Mouse (Mus musculus) kidney, embryonic 16.5 days (tissue): ENCODE measurements around the gene D17H6S53E. TPM values are rescaled to one million over a fixed set of nuclear protein-coding genes. Genes with fewer than 3 reads are reported as not detected.
A peak's percentile ranks its signal among the peaks of the same experiment; 100 is the strongest.

Experiments used
- ATAC-seq: fragments of 200-750 bp; cut with Nextera tagmentation; 2 replicates; pipeline ENCODE4 v1.8.0; 2017; ENCODE audit warnings: moderate TSS enrichment; ENCODE audit not compliant: low FRiP score, low TSS enrichment
- H3K27ac ChIP-seq: fragments of 300-500 bp; sonication (generic); 2 replicates; pipeline ENCODE4 v1.5.1; 2014; ENCODE audit warnings: low read length
- H3K27me3 ChIP-seq: fragments of 300-500 bp; sonication (generic); 2 replicates; pipeline ENCODE4 v1.6.1; 2014; ENCODE audit warnings: low read length, control low read depth, mixed read lengths; ENCODE audit not compliant: insufficient read depth
- H3K36me3 ChIP-seq: fragments of 300-500 bp; sonication (generic); 2 replicates; pipeline ENCODE4 v1.6.1; 2014; ENCODE audit warnings: low read length, control low read depth, mixed read lengths; ENCODE audit not compliant: insufficient read depth
- H3K4me1 ChIP-seq: fragments of 300-500 bp; sonication (generic); 2 replicates; pipeline ENCODE4 v1.6.1; 2014; ENCODE audit warnings: low read length, control low read depth, mixed read lengths; ENCODE audit not compliant: insufficient read depth
- H3K4me2 ChIP-seq: fragments of 300-500 bp; sonication (generic); replicated peaks from 2 replicates; pipeline ENCODE4 v1.6.1; 2014; ENCODE audit warnings: low read depth, low read length
- H3K4me3 ChIP-seq: fragments of 300-500 bp; sonication (generic); 2 replicates; pipeline ENCODE4 v1.5.1; 2014; ENCODE audit warnings: mild to moderate bottlenecking, low read length
- H3K9ac ChIP-seq: fragments of 300-500 bp; sonication (generic); replicated peaks from 2 replicates; pipeline ENCODE4 v1.6.1; 2014; ENCODE audit warnings: low read length
- H3K9me3 ChIP-seq: fragments of 300-500 bp; sonication (generic); 2 replicates; pipeline ENCODE4 v1.6.1; 2016; ENCODE audit warnings: low read length, control low read depth
- WGBS: fragments of 180-500 bp; shearing (Covaris S2); extraction: QIAGEN DNeasy Blood & Tissue Kit; methylation state at CpG from one replicate; pipeline ENCODE4 v1.1.7; 2014; 5-methylcytosine and 5-hydroxymethylcytosine counted together
- polyA plus RNA-seq: library from polyadenylated mRNA; unstranded; fragments of >200 nt; fragmentation: Nextera tagmentation; extraction: Ambion mirVana; gene quantifications from 2 replicates; pipeline ENCODE4 v1.2.1, GENCODE M21; 2015

The D17H6S53E gene
- polyA plus RNA-seq, 1 experiment from 2014 or later, result 8.5 TPM

DNA sequence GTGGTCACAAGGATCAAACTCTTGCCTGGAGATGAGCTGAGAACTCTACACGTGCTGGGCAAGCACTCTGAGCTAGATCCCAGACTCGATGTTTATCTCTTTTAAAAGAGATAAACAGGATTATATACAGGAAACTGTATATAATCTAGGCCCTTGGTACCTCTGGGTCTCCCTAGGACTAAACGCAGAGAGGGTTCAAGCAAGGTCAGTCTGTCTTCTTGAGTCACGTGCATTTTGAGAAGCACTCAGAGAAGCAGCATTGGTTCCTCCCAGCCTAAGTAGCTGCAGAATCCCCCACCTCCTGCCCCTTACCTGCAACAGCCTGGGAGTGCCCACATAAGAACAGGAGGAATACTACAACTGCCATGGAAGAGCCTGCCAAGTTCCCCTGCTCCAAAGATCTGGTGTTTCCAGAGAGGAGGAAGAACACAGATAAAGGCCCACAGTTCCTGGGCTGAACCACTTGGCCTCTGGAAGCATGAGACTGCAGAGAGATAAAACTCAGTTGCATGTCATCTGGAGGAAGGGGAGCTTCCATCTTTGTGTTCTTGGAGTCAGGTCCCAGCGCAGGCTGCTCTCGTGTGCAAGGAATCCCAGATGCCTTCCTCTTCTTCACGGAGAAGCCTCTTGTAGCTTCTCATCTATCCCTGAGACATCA is 40.8 kb upstream of the D17H6S53E start, which contains the start of gene Ly6g6f:
Ly6g6f (minus strand) TSS at position 403 of the 658 bp plus-strand sequence.
- no peaks in the 10 kb centered on the region for H3K9me3 ChIP-seq
- H3K4me1 ChIP-seq, result peaks cover 7% of the 10 kb centered on the region
- H3K27me3 ChIP-seq, result no peaks in the 10 kb centered on the region
- H3K4me3 ChIP-seq, result no peak within 1 kb of the TSS
- no peak within 1 kb of the TSS for H3K4me2 ChIP-seq
- H3K27ac ChIP-seq, result no peak within 1 kb of the TSS
- ATAC-seq, result no peak
- H3K9ac ChIP-seq, result no peak within 1 kb of the TSS
- whole genome bisulfite sequencing, result 74% methylated on average over 7 of the region's 7 CpGs
- no peaks in the 10 kb centered on the region for H3K36me3 ChIP-seq

DNA sequence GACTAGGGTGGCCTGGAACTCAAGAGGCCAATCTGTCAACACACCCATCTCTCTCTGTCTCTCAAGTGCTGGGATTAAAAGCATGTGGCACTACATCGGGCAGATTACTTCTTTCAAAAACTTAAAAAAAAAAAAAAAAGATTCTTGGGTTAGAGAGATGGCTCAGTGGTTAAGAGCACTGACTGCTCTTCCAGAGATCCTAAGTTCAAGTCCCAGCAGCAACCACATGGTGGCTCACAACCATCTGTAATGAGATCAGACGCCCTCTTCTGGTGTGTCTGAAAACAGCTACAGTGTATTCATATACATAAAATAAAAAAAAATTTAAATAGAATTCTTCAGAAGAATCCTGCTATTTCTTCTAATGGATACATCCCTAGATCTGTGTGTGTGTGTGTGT is 38.0 kb upstream of the D17H6S53E start:
- no peaks in the 10 kb centered on the region for H3K27me3 ChIP-seq
- 51% methylated on average over 2 of the region's 2 CpGs for WGBS
- H3K4me2 ChIP-seq, result no peak overlapping the region
- H3K9me3 ChIP-seq, result no peaks in the 10 kb centered on the region
- peaks cover 16% of the 10 kb centered on the region for H3K36me3 ChIP-seq
- H3K4me3 ChIP-seq, result no peak overlapping the region
- no peak for ATAC-seq
- peaks cover 21% of the 10 kb centered on the region for H3K4me1 ChIP-seq
- H3K27ac ChIP-seq, result no peak overlapping the region
- H3K9ac ChIP-seq, result no peak overlapping the region

DNA sequence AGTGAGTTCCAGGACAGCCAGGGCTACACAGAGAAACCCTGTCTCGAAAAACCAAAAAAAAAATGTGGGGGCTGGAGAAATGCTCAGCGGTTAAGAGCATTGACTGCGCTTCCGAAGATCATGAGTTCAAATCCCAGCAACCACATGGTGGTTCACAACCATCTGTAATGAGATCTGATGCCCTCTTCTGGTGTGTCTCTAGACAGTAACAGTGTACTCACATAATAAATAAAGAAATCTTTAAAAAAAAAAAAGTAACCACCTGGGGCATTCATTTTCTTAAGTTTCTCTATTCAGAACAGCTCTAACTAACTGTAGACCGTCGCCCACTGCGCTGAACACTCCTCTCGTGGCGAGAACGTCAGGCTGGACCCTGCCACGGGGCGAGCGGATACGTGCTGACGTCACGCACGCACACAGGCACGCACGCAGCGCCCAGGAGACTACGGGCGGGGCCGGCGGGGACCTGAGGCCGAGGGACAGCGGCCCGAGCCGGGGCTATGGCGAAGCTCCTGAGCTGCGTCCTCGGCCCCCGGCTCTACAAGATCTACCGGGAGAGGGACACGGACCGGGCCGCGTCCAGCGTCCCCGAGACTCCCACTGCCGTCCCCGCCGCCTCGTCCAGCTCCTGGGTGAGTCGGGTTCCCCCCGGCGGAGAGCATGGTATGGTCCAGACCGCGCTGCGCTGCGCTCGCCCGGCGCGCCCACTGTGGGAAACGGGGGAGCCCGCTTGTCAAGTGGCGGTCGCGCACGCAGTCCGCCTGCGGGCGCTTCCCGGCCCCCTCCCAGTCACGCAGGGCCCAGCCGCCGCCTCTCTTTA is 37.1 kb upstream of the D17H6S53E start, which contains the start of gene Abhd16a:
Abhd16a (plus strand) TSS at position 439 of the 820 bp plus-strand sequence.
- peaks cover 21% of the 10 kb centered on the region for H3K4me1 ChIP-seq
- peak; percentile 97 for ATAC-seq
- no peaks in the 10 kb centered on the region for H3K9me3 ChIP-seq
- H3K9ac ChIP-seq, result peak within 1 kb of the TSS; percentile 91
- 3% methylated on average over 61 of the region's 67 CpGs for WGBS
- H3K27me3 ChIP-seq, result no peaks in the 10 kb centered on the region
- H3K27ac ChIP-seq, result peak within 1 kb of the TSS; percentile 97
- peak within 1 kb of the TSS; percentile 73 for H3K4me3 ChIP-seq
- peaks cover 18% of the 10 kb centered on the region for H3K36me3 ChIP-seq
- H3K4me2 ChIP-seq, result peak within 1 kb of the TSS; percentile 81

DNA sequence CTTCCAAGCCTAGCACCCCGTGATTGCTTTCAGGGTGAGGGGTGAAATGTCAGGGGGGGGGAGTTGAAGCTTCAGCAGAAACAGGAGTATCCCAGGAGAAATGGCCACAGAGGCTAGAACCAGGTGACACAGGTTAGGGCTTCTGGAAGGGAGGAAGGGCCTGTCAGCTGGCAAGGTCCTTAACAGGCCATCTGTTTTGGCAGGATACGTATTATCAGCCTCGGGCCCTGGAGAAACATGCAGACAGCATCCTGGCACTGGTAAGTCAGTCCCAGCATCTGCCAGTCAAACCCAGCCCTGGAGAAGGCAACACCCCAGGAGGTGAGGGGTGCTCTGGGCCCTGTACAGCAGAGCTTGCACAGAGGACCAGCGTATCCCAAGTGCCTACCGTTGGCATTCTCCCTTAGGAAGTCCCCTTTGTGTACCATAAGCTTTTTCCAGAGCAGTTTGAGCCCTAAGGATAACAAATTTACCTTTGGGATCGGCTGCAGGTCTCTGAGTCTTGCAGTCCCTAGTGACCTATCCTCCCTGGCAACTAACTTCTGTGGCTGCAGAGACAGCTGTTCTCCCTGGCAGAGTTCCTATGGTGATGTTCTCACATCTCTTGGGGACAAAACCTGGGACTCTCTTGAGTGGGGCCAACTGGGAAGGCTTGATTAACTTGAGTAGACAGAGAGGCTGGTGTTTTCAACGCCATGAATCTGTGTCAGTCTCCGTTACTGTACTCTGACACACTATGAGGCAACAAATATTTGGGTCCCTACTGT is 35.8 kb upstream of the D17H6S53E start:
- Histone ChIP-seq H3K36me3 (peaks cover 29% of the 10 kb centered on the region), H3K27ac (peak overlapping the region; percentile 97; the same call in 1 of the 2 replicates), H3K27me3 (no peaks in the 10 kb centered on the region), H3K9me3 (no peaks in the 10 kb centered on the region), H3K4me3 (peak overlapping the region; percentile 73), H3K4me1 (peaks cover 21% of the 10 kb centered on the region), H3K9ac (peak overlapping the region; percentile 91), H3K4me2 (peak overlapping the region; percentile 81)
- WGBS, result 61% methylated on average over 8 of the region's 8 CpGs
- no peak for ATAC-seq

DNA sequence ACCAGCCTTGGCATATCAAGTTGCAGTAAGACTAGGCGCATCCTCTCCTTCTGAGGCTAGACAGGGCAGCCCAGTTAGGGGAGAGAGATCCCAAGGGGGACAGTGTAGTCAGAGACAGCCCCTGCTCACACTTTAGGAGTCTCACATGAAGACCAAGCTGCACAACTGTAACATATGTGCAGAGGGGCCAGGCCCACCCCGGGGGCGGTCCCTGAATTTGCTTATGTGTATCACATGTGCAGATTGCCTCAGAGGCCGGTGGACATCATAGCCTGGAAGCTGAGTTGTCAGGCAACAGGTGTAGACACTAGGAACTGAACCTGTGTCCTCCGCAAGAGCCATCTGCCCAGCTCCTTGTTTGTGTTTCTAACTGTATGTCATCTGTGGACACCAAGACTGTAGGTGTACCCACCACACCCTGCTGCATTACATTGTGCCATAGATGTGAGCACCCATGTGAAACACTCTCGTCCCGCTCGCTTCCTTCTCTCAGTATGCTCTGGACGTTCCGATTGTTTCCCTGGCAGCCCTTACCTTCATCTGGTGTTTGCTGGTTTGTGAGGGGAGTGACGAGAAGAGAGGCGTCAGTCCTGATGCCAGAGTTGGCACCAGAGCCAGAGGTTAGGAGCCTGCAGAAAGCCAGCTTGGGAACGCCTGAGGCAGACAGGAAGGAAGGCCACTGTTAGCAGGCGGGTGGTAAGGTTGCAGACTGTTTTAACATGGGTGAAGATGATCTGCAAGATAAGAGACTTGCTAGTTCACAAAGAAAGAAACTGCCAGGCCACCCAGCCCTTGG is 33.6 kb upstream of the D17H6S53E start:
- Histone ChIP-seq H3K4me2 (no peak overlapping the region), H3K36me3 (peaks cover 48% of the 10 kb centered on the region), H3K9me3 (no peaks in the 10 kb centered on the region), H3K4me1 (peaks cover 23% of the 10 kb centered on the region), H3K9ac (no peak overlapping the region), H3K4me3 (no peak overlapping the region), H3K27ac (peak overlapping the region; percentile 53; the same call in 1 of the 2 replicates), H3K27me3 (no peaks in the 10 kb centered on the region)
- no peak for ATAC-seq
- 75% methylated on average over 14 of the region's 14 CpGs for WGBS

DNA sequence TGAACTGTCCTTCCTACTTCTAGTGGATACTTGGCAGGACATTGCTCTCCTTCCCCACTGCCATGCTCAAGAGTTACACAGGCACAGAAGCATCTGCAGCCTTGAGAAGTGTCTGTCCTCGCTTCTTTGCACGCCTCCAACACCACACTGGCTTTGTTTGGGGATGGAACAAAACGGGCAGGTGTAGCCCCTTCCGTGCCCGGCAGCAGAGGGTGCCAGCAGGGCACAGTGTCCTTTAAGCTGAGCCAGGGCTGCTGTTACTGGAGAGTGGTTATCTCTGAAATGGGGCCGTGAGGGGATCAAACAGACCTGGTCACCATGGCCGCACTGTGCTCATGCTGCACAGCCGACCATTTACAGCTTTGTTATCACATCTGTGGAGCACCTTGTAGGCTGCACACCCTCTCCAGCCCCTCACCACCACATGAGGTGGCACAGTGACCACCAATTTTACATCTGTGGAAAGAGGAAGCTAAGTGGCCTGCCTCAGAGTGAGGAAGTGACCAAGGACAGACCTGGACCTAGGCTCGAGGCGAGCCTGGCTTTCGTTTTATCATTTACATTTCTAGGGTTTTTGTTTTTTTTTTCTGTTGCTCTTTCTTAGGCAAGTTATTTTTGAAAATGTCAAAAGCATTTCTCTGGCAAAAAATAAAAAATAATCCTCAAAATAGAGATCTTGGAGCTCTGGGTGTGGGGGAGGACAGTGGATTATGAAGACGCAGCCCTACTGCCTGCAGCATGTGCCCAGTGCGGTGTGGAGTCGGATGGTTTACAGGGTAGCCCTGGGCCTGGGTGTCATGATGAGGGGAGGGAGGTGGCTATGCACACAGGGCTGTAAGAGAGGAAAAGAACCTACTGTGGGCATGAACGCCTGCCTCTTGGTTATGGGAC is 31.5 kb upstream of the D17H6S53E start:
- Histone ChIP-seq H3K4me3 (no peak overlapping the region), H3K4me2 (no peak overlapping the region), H3K4me1 (peaks cover 23% of the 10 kb centered on the region), H3K36me3 (peaks cover 60% of the 10 kb centered on the region), H3K27ac (no peak overlapping the region), H3K9ac (no peak overlapping the region), H3K27me3 (no peaks in the 10 kb centered on the region), H3K9me3 (no peaks in the 10 kb centered on the region)
- no peak for ATAC-seq
- WGBS, result 90% methylated on average over 15 of the region's 15 CpGs

DNA sequence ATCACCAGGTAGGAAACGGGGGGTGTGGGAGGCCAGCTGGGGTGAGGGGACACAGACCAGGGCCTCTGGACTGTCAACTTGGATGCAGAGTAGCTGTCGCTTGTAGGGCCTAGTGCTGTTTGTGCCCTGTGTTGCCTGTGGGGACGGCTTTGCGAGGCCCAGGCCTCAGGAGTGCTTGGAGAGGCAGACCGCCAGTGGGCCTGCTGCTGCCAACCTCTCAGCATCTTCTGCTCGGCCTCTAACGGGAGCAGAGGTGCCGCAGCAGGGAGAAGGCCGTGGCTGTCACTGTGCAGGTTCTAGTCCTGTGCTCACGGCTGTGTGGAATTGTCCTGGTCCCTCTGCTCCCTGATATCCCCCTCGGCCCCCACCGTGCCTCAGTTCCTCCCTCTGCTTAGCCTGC is 29.6 kb upstream of the D17H6S53E start:
- no peak for ATAC-seq
- no peak overlapping the region for H3K4me3 ChIP-seq
- H3K27me3 ChIP-seq, result no peaks in the 10 kb centered on the region
- 78% methylated on average over 12 of the region's 12 CpGs for WGBS
- peaks cover 72% of the 10 kb centered on the region for H3K36me3 ChIP-seq
- no peaks in the 10 kb centered on the region for H3K9me3 ChIP-seq
- no peak overlapping the region for H3K4me2 ChIP-seq
- H3K27ac ChIP-seq, result no peak overlapping the region
- peak overlapping the region; percentile 35; the same call in 1 of the 2 replicates for H3K9ac ChIP-seq
- peaks cover 28% of the 10 kb centered on the region for H3K4me1 ChIP-seq

DNA sequence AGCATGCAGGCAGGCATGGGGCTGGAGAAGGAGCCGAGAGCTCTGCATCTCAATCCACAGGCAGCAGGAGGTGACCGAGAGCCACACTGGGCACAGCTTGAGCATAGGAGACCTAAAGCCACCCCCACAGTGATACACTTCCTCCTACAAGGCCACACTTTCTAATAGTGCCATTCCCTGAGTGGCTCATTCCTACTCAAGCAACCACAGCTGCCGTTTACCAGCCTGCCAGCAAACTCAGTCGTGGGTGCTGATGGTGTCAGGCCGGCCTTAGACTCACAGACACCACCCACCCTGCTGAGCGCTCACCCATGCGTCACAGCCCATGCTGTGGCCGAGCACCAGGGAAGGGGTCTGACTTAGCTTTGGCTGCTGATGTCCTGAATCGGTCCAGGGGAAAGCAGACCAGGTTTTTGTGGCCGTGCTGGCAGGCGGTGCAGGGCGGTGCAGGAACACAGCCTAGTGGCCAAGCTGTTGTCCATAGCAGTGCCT is 29.0 kb upstream of the D17H6S53E start:
- ATAC-seq, result no peak
- no peak overlapping the region for H3K4me2 ChIP-seq
- H3K36me3 ChIP-seq, result peaks cover 74% of the 10 kb centered on the region
- no peak overlapping the region for H3K27ac ChIP-seq
- no peak overlapping the region for H3K4me3 ChIP-seq
- H3K9ac ChIP-seq, result peak overlapping the region; percentile 35; the same call in 1 of the 2 replicates
- H3K4me1 ChIP-seq, result peaks cover 33% of the 10 kb centered on the region
- H3K27me3 ChIP-seq, result no peaks in the 10 kb centered on the region
- H3K9me3 ChIP-seq, result no peaks in the 10 kb centered on the region
- 72% methylated on average over 12 of the region's 12 CpGs for WGBS
